Mouse (Mus musculus) forebrain, embryonic 10.5 days (tissue): ENCODE measurements around the gene Banp. TPM values are rescaled to one million over a fixed set of nuclear protein-coding genes. Genes with fewer than 3 reads are reported as not detected.

Experiments used
- DNase-seq: peaks from one replicate; pipeline ENCODE4 v3.0.0-alpha.2; 2017; ENCODE audit warnings: low spot score; ENCODE audit errors: extremely low spot score
- H3K27ac ChIP-seq: fragments of 300-500 bp; sonication (generic); 2 replicates; pipeline ENCODE4 v1.5.1; 2016; ENCODE audit warnings: mild to moderate bottlenecking
- H3K27me3 ChIP-seq: fragments of 300-500 bp; sonication (generic); 2 replicates; pipeline ENCODE4 v1.6.1; 2016; ENCODE audit warnings: mild to moderate bottlenecking; ENCODE audit not compliant: poor library complexity, severe bottlenecking
- H3K36me3 ChIP-seq: fragments of 300-500 bp; sonication (generic); replicated peaks from 2 replicates; pipeline ENCODE4 v1.6.1; 2016; ENCODE audit warnings: mild to moderate bottlenecking, moderate library complexity
- H3K4me1 ChIP-seq: fragments of 300-500 bp; sonication (generic); 2 replicates; pipeline ENCODE4 v1.6.1; 2016
- H3K4me3 ChIP-seq: fragments of 300-500 bp; sonication (generic); 2 replicates; pipeline ENCODE4 v1.5.1; 2016; ENCODE audit warnings: mild to moderate bottlenecking, moderate library complexity
- H3K9me3 ChIP-seq: fragments of 300-500 bp; sonication (generic); 2 replicates; pipeline ENCODE4 v1.6.1; 2016; ENCODE audit warnings: mild to moderate bottlenecking, moderate library complexity
- WGBS: fragments of 180-500 bp; shearing (Covaris S2); methylation state at CpG from one replicate; pipeline ENCODE4 v1.1.7; 2016; 5-methylcytosine and 5-hydroxymethylcytosine counted together
- polyA plus RNA-seq: library from polyadenylated mRNA; unstranded; fragments of >200 nt; fragmentation: Nextera tagmentation; extraction: Ambion mirVana; gene quantifications from 2 replicates; pipeline ENCODE4 v1.2.1, GENCODE M21; 2016

The Banp gene
- 44.1 and 56.4 TPM in 2 replicates for polyA plus RNA-seq

GRCm38 (mm10) chr8:121949222-121949800, at the start of gene Banp:
Banp (plus strand) TSS chr8:121949750.
- no peak for DNase-seq
- peak within 1 kb of the TSS; percentile 97 for H3K4me3 ChIP-seq
- H3K27me3 ChIP-seq, result no peaks in the 10 kb centered on the region; the same call in 1 of the 2 replicates
- H3K36me3 ChIP-seq, result peaks cover 19% of the 10 kb centered on the region
- 64% methylated on average over 6 of the region's 6 CpGs for WGBS
- no peaks in the 10 kb centered on the region for H3K9me3 ChIP-seq
- H3K4me1 ChIP-seq, result peaks cover 52% of the 10 kb centered on the region
- peak within 1 kb of the TSS; percentile 96 for H3K27ac ChIP-seq

GRCm38 (mm10) chr8:121901498-121902236, 47.9 kb upstream of the Banp start:
- 65% methylated on average over 8 of the region's 8 CpGs for WGBS
- H3K27ac ChIP-seq, result peak overlapping the region; percentile 4; the same call in 1 of the 2 replicates
- H3K4me3 ChIP-seq, result no peak overlapping the region
- H3K36me3 ChIP-seq, result 0 out of 2 replicates have a peak, but pooled peaks cover 2% of the 10 kb centered on the region
- DNase-seq, result no peak
- H3K27me3 ChIP-seq, result no peaks in the 10 kb centered on the region
- H3K4me1 ChIP-seq, result peaks cover 88% of the 10 kb centered on the region
- H3K9me3 ChIP-seq, result no peaks in the 10 kb centered on the region

- H3K27ac ChIP-seq, result no peak overlapping the region
- H3K9me3 ChIP-seq, result no peaks in the 10 kb centered on the region
- peaks cover 88% of the 10 kb centered on the region for H3K4me1 ChIP-seq
- WGBS, result 74% methylated on average over 6 of the region's 6 CpGs
- H3K27me3 ChIP-seq, result peaks cover 11% of the 10 kb centered on the region
- H3K36me3 ChIP-seq, result 0 out of 2 replicates have a peak, but pooled peaks cover 2% of the 10 kb centered on the region
- no peak overlapping the region for H3K4me3 ChIP-seq
- DNase-seq, result no peak
Observed at GRCm38 (mm10) chr8:121903977-121904376, 45.6 kb upstream of the Banp start.

- H3K36me3 ChIP-seq, result no peaks in the 10 kb centered on the region
- H3K9me3 ChIP-seq, result no peaks in the 10 kb centered on the region
- H3K4me1 ChIP-seq, result peaks cover 85% of the 10 kb centered on the region
- 87% methylated on average over 9 of the region's 9 CpGs for WGBS
- peak overlapping the region; percentile 85 for H3K4me3 ChIP-seq
- no peak overlapping the region for H3K27ac ChIP-seq
- peaks cover 17% of the 10 kb centered on the region for H3K27me3 ChIP-seq
- no peak for DNase-seq
Observed at GRCm38 (mm10) chr8:121904999-121905398, 44.6 kb upstream of the Banp start.

GRCm38 (mm10) chr8:121905420-121905819, 44.1 kb upstream of the Banp start:
- Histone ChIP-seq H3K9me3 (no peaks in the 10 kb centered on the region), H3K27ac (no peak overlapping the region), H3K4me3 (peak overlapping the region; percentile 85), H3K36me3 (no peaks in the 10 kb centered on the region), H3K27me3 (peaks cover 17% of the 10 kb centered on the region), H3K4me1 (peaks cover 83% of the 10 kb centered on the region)
- WGBS, result 67% methylated on average over 1 of the region's 1 CpGs
- DNase-seq, result no peak

- Histone ChIP-seq H3K4me3 (peak overlapping the region; percentile 85), H3K36me3 (no peaks in the 10 kb centered on the region), H3K27me3 (peaks cover 17% of the 10 kb centered on the region), H3K4me1 (peaks cover 83% of the 10 kb centered on the region), H3K9me3 (no peaks in the 10 kb centered on the region), H3K27ac (0 out of 2 replicates have a peak overlapping the region, but pooled peaks have one; percentile 87)
- DNase-seq, result no peak
- WGBS, result 58% methylated on average over 5 of the region's 5 CpGs
Observed at GRCm38 (mm10) chr8:121905864-121906263, 43.7 kb upstream of the Banp start.

GRCm38 (mm10) chr8:121906542-121907512, 42.7 kb upstream of the Banp start:
- peak overlapping the region; percentile 87 for H3K27ac ChIP-seq
- WGBS, result under 1% methylated on average over 72 of the region's 72 CpGs

GRCm38 (mm10) chr8:121907587-121908248, 41.8 kb upstream of the Banp start, which contains the start of gene Slc7a5:
Slc7a5 (minus strand) TSS chr8:121907694.
- H3K27ac ChIP-seq, result peak within 1 kb of the TSS; percentile 87
- H3K4me3 ChIP-seq, result peak within 1 kb of the TSS; percentile 85
- peaks cover 67% of the 10 kb centered on the region for H3K4me1 ChIP-seq
- peaks cover 21% of the 10 kb centered on the region for H3K27me3 ChIP-seq
- peak; percentile 97 for DNase-seq
- H3K36me3 ChIP-seq, result no peaks in the 10 kb centered on the region
- WGBS, result under 1% methylated on average over 58 of the region's 61 CpGs
- no peaks in the 10 kb centered on the region for H3K9me3 ChIP-seq

More at GRCm38 (mm10) chr8:121906542-121907512, 42.7 kb upstream of the Banp start:
- Histone ChIP-seq H3K36me3 (no peaks in the 10 kb centered on the region), H3K4me3 (peak overlapping the region; percentile 85), H3K27me3 (peaks cover 21% of the 10 kb centered on the region), H3K4me1 (peaks cover 76% of the 10 kb centered on the region), H3K9me3 (no peaks in the 10 kb centered on the region)
- DNase-seq, result peak; percentile 57

- Histone ChIP-seq H3K4me3 (peak overlapping the region; percentile 85; the same call in 1 of the 2 replicates), H3K9me3 (no peaks in the 10 kb centered on the region), H3K27me3 (peaks cover 21% of the 10 kb centered on the region), H3K36me3 (no peaks in the 10 kb centered on the region), H3K27ac (0 out of 2 replicates have a peak overlapping the region, but pooled peaks have one; percentile 87), H3K4me1 (peaks cover 61% of the 10 kb centered on the region)
- 69% methylated on average over 8 of the region's 8 CpGs for WGBS
- DNase-seq, result no peak
Observed at GRCm38 (mm10) chr8:121908378-121909147, 41.0 kb upstream of the Banp start.

GRCm38 (mm10) chr8:121909148-121909541, 40.4 kb upstream of the Banp start:
- no peaks in the 10 kb centered on the region for H3K9me3 ChIP-seq
- 79% methylated on average over 8 of the region's 8 CpGs for WGBS

GRCm38 (mm10) chr8:121909663-121910062, 39.9 kb upstream of the Banp start:
- 10% methylated on average over 6 of the region's 6 CpGs for WGBS
- Histone ChIP-seq H3K9me3 (no peaks in the 10 kb centered on the region), H3K27me3 (peaks cover 21% of the 10 kb centered on the region), H3K36me3 (no peaks in the 10 kb centered on the region), H3K27ac (no peak overlapping the region), H3K4me1 (peaks cover 59% of the 10 kb centered on the region), H3K4me3 (no peak overlapping the region)
- peak; percentile 60 for DNase-seq

More at GRCm38 (mm10) chr8:121909148-121909541, 40.4 kb upstream of the Banp start:
- no peak overlapping the region for H3K4me3 ChIP-seq
- no peak overlapping the region for H3K27ac ChIP-seq
- peaks cover 21% of the 10 kb centered on the region for H3K27me3 ChIP-seq
- no peak for DNase-seq
- H3K4me1 ChIP-seq, result peaks cover 59% of the 10 kb centered on the region
- H3K36me3 ChIP-seq, result no peaks in the 10 kb centered on the region
